Mouse (Mus musculus) heart, embryonic 16.5 days (tissue): ENCODE data around the gene Uox. TPM values are rescaled to one million over a fixed set of nuclear protein-coding genes. Genes with fewer than 3 reads are reported as not detected.

Source experiments
- ATAC-seq: fragments of 200-750 bp; cut with Nextera tagmentation; replicated peaks from 2 replicates; pipeline ENCODE4 v1.8.0; 2017; ENCODE audit warnings: moderate number of reproducible peaks; ENCODE audit not compliant: insufficient read depth, low FRiP score; ENCODE audit errors: extremely low read depth
- H3K27ac ChIP-seq: fragments of 300-500 bp; sonication (generic); 2 replicates; pipeline ENCODE4 v1.5.1; 2014; ENCODE audit warnings: mild to moderate bottlenecking, low read length, control low read depth, moderate library complexity
- H3K27me3 ChIP-seq: fragments of 300-500 bp; sonication (generic); 2 replicates; pipeline ENCODE4 v1.6.1; 2014; ENCODE audit warnings: low read length, mixed read lengths; ENCODE audit not compliant: control insufficient read depth, insufficient read depth
- H3K36me3 ChIP-seq: fragments of 300-500 bp; sonication (generic); 2 replicates; pipeline ENCODE4 v1.6.1; 2014; ENCODE audit not compliant: control insufficient read depth, insufficient read depth
- H3K4me1 ChIP-seq: fragments of 300-500 bp; sonication (generic); 2 replicates; pipeline ENCODE4 v1.6.1; 2014; ENCODE audit warnings: low read length, mixed read lengths; ENCODE audit not compliant: control insufficient read depth, insufficient read depth
- H3K4me2 ChIP-seq: fragments of 300-500 bp; sonication (generic); 2 replicates; pipeline ENCODE4 v1.6.1; 2014; ENCODE audit warnings: low read depth, mild to moderate bottlenecking, control low read depth, low read length
- H3K4me3 ChIP-seq: fragments of 300-500 bp; sonication (generic); 2 replicates; pipeline ENCODE4 v1.5.1; 2014; ENCODE audit warnings: mild to moderate bottlenecking, control low read depth, low read length
- H3K9ac ChIP-seq: fragments of 300-500 bp; sonication (generic); 2 replicates; pipeline ENCODE4 v1.6.1; 2014; ENCODE audit warnings: low read length, control low read depth
- H3K9me3 ChIP-seq: fragments of 300-500 bp; sonication (generic); replicated peaks from 2 replicates; pipeline ENCODE4 v1.6.1; 2016; ENCODE audit warnings: low read length; ENCODE audit not compliant: control insufficient read depth
- WGBS: fragments of 180-500 bp; shearing (Covaris S2); extraction: QIAGEN DNeasy Blood & Tissue Kit; methylation state at CpG from one replicate; pipeline ENCODE4 v1.1.7; 2014; 5-methylcytosine and 5-hydroxymethylcytosine counted together
- polyA plus RNA-seq: library from polyadenylated mRNA; unstranded; fragments of >200 nt; fragmentation: Nextera tagmentation; extraction: Ambion mirVana; gene quantifications from 2 replicates; pipeline ENCODE4 v1.2.1, GENCODE M21; 2015

Uox gene
- polyA plus RNA-seq: 0.13 and 0.34 TPM in 2 replicates

- Histone ChIP-seq H3K4me1 (no peaks in the 10 kb centered on the region), H3K4me2 (no peak within 1 kb of the TSS), H3K27me3 (no peaks in the 10 kb centered on the region), H3K4me3 (no peak within 1 kb of the TSS), H3K9ac (no peak within 1 kb of the TSS), H3K9me3 (no peaks in the 10 kb centered on the region), H3K36me3 (no peaks in the 10 kb centered on the region), H3K27ac (no peak within 1 kb of the TSS)
- WGBS: 81% methylated on average over 10 of the region's 10 CpGs
- no peak for ATAC-seq
These were observed at the start of gene Uox for GRCm38 (mm10) chr3:146570148-146570782. Gene Uox, plus strand, starts transcription at chr3:146570426.

GRCm38 (mm10) chr3:146520798-146521651 is 49.2 kb upstream of the Uox start, which contains the start of gene Rpf1:
Gene Rpf1, minus strand, starts transcription at chr3:146521429.
- H3K4me3 ChIP-seq: peak within 1 kb of the TSS; percentile 82
- peaks cover 7% of the 10 kb centered on the region; the same call in 1 of the 2 replicates for H3K4me1 ChIP-seq
- peak within 1 kb of the TSS; percentile 93 for H3K9ac ChIP-seq
- peak within 1 kb of the TSS; percentile 99 for H3K27ac ChIP-seq
- H3K36me3 ChIP-seq: peaks cover 17% of the 10 kb centered on the region
- no peaks in the 10 kb centered on the region for H3K9me3 ChIP-seq
- peak within 1 kb of the TSS; percentile 89 for H3K4me2 ChIP-seq
- peak; percentile 94 for ATAC-seq
- H3K27me3 ChIP-seq: no peaks in the 10 kb centered on the region
- under 1% methylated on average over 61 of the region's 82 CpGs for WGBS

- Histone ChIP-seq H3K36me3 (peaks cover 17% of the 10 kb centered on the region), H3K4me1 (peaks cover 7% of the 10 kb centered on the region; the same call in 1 of the 2 replicates), H3K4me3 (peak overlapping the region; percentile 82), H3K9ac (peak overlapping the region; percentile 93), H3K9me3 (no peaks in the 10 kb centered on the region), H3K27ac (peak overlapping the region; percentile 99), H3K4me2 (peak overlapping the region; percentile 89), H3K27me3 (no peaks in the 10 kb centered on the region)
- ATAC-seq: no peak
- 10% methylated on average over 8 of the region's 8 CpGs for WGBS
These were observed 48.6 kb upstream of the Uox start for GRCm38 (mm10) chr3:146521652-146522020.

GRCm38 (mm10) chr3:146528335-146528734 is 41.9 kb upstream of the Uox start:
- no peaks in the 10 kb centered on the region for H3K36me3 ChIP-seq
- no peaks in the 10 kb centered on the region for H3K27me3 ChIP-seq
- no peak for ATAC-seq
- no peak overlapping the region for H3K9ac ChIP-seq
- H3K4me3 ChIP-seq: no peak overlapping the region
- WGBS: 48% methylated on average over 2 of the region's 2 CpGs
- no peak overlapping the region for H3K4me2 ChIP-seq
- no peaks in the 10 kb centered on the region for H3K4me1 ChIP-seq
- no peaks in the 10 kb centered on the region for H3K9me3 ChIP-seq
- no peak overlapping the region for H3K27ac ChIP-seq

- Histone ChIP-seq H3K27ac (no peak overlapping the region), H3K9ac (no peak overlapping the region), H3K4me2 (no peak overlapping the region), H3K4me1 (no peaks in the 10 kb centered on the region), H3K9me3 (no peaks in the 10 kb centered on the region), H3K4me3 (no peak overlapping the region), H3K36me3 (no peaks in the 10 kb centered on the region), H3K27me3 (no peaks in the 10 kb centered on the region)
- ATAC-seq: no peak
- 61% methylated on average over 6 of the region's 6 CpGs for WGBS
These were observed 35.2 kb upstream of the Uox start for GRCm38 (mm10) chr3:146534986-146535385.

GRCm38 (mm10) chr3:146540521-146541273 is 29.5 kb upstream of the Uox start:
- Histone ChIP-seq H3K9ac (no peak overlapping the region), H3K4me1 (no peaks in the 10 kb centered on the region), H3K4me2 (no peak overlapping the region), H3K36me3 (no peaks in the 10 kb centered on the region), H3K9me3 (no peaks in the 10 kb centered on the region), H3K27ac (no peak overlapping the region), H3K27me3 (no peaks in the 10 kb centered on the region), H3K4me3 (no peak overlapping the region)
- no peak for ATAC-seq
- 59% methylated on average over 4 of the region's 4 CpGs for WGBS

- Histone ChIP-seq H3K27me3 (no peaks in the 10 kb centered on the region), H3K9me3 (no peaks in the 10 kb centered on the region), H3K36me3 (no peaks in the 10 kb centered on the region), H3K9ac (no peak overlapping the region), H3K4me1 (no peaks in the 10 kb centered on the region), H3K4me2 (no peak overlapping the region), H3K4me3 (no peak overlapping the region), H3K27ac (no peak overlapping the region)
- WGBS: 37% methylated on average over 1 of the region's 1 CpGs
- no peak for ATAC-seq
These were observed 26.6 kb upstream of the Uox start for GRCm38 (mm10) chr3:146543632-146544031.

GRCm38 (mm10) chr3:146554816-146555215 is 15.4 kb upstream of the Uox start:
- no peaks in the 10 kb centered on the region for H3K27me3 ChIP-seq
- no peaks in the 10 kb centered on the region for H3K36me3 ChIP-seq
- no peaks in the 10 kb centered on the region for H3K9me3 ChIP-seq
- no peak for ATAC-seq
- H3K27ac ChIP-seq: no peak overlapping the region
- no peak overlapping the region for H3K4me2 ChIP-seq
- 83% methylated on average over 7 of the region's 7 CpGs for WGBS
- H3K4me1 ChIP-seq: peaks cover 2% of the 10 kb centered on the region; the same call in 1 of the 2 replicates
- no peak overlapping the region for H3K4me3 ChIP-seq
- no peak overlapping the region for H3K9ac ChIP-seq
